Mouse (Mus musculus) intestine, embryonic 14.5 days (tissue): ENCODE measurements around the gene Nfib. TPM values are rescaled to one million over a fixed set of nuclear protein-coding genes. Genes with fewer than 3 reads are reported as not detected.

Source experiments
- ATAC-seq: fragments of 200-750 bp; cut with Nextera tagmentation; replicated peaks from 2 replicates; pipeline ENCODE4 v1.8.0; 2017; ENCODE audit warnings: low read depth, moderate number of reproducible peaks, moderate TSS enrichment, moderate library complexity; ENCODE audit not compliant: low FRiP score, low TSS enrichment
- DNase-seq: peaks from one replicate; pipeline ENCODE4 v3.0.0-alpha.2; 2018; ENCODE audit warnings: low spot score
- H3K27ac ChIP-seq: fragments of 300-500 bp; sonication (generic); 2 replicates; pipeline ENCODE4 v1.5.1; 2014; ENCODE audit warnings: low read depth, mild to moderate bottlenecking, control low read depth
- H3K27me3 ChIP-seq: fragments of 300-500 bp; sonication (generic); replicated peaks from 2 replicates; pipeline ENCODE4 v1.6.1; 2014; ENCODE audit warnings: low read length, control low read depth; ENCODE audit not compliant: control insufficient read depth, insufficient read depth
- H3K36me3 ChIP-seq: fragments of 300-500 bp; sonication (generic); 2 replicates; pipeline ENCODE4 v1.6.1; 2014; ENCODE audit warnings: low read length, control low read depth; ENCODE audit not compliant: control insufficient read depth, insufficient read depth
- H3K4me1 ChIP-seq: fragments of 300-500 bp; sonication (generic); replicated peaks from 2 replicates; pipeline ENCODE4 v1.6.1; 2014; ENCODE audit warnings: low read length, control low read depth, mixed read lengths; ENCODE audit not compliant: control insufficient read depth, insufficient read depth
- H3K4me2 ChIP-seq: fragments of 300-500 bp; sonication (generic); 2 replicates; pipeline ENCODE4 v1.6.1; 2014; ENCODE audit warnings: low read length
- H3K4me3 ChIP-seq: fragments of 300-500 bp; sonication (generic); 2 replicates; pipeline ENCODE4 v1.5.1; 2014; ENCODE audit warnings: low read depth, low read length, control low read depth, mixed read lengths
- H3K9ac ChIP-seq: fragments of 300-500 bp; sonication (generic); 2 replicates; pipeline ENCODE4 v1.6.1; 2014; ENCODE audit warnings: mild to moderate bottlenecking, low read length
- H3K9me3 ChIP-seq: fragments of 300-500 bp; sonication (generic); 2 replicates; pipeline ENCODE4 v1.6.1; 2016; ENCODE audit warnings: low read length, control low read depth; ENCODE audit not compliant: control insufficient read depth
- WGBS: fragments of 180-500 bp; shearing (Covaris S2); extraction: QIAGEN DNeasy Blood & Tissue Kit; methylation state at CpG from one replicate; pipeline ENCODE4 v1.1.7; 2014; 5-methylcytosine and 5-hydroxymethylcytosine counted together
- polyA plus RNA-seq: library from polyadenylated mRNA; unstranded; fragments of >200 nt; fragmentation: Nextera tagmentation; extraction: Ambion mirVana; gene quantifications from 2 replicates; pipeline ENCODE4 v1.2.1, GENCODE M21; 2014

The Nfib gene
- polyA plus RNA-seq, 1 experiment from 2014 or later, result 61.7 TPM

DNA sequence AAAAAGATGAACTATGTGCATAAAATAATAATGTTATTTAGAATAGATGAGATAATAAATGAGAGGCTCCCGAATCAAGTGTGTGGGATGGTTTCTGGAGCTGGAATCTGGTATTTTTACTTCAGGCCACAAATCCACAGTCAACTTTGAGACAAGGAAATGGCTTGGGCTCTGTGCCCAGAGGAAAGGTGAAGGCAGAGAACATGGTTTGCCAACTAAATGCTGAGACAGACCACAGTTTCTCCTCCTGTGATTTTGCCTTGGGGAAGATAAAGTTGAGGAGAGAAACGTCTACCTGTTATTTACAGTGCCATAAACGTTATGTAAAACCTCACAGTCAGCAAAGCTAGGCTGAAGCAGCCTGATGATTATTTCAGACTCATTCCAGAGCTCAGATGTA, 367.1 kb downstream of the Nfib start:
- Histone ChIP-seq H3K4me2 (no peak overlapping the region), H3K27me3 (no peaks in the 10 kb centered on the region), H3K4me3 (no peak overlapping the region), H3K36me3 (no peaks in the 10 kb centered on the region), H3K27ac (no peak overlapping the region), H3K4me1 (no peaks in the 10 kb centered on the region), H3K9ac (no peak overlapping the region), H3K9me3 (no peaks in the 10 kb centered on the region)
- no peak for ATAC-seq
- DNase-seq, result no peak
- WGBS, result 29% methylated on average over 3 of the region's 3 CpGs

DNA sequence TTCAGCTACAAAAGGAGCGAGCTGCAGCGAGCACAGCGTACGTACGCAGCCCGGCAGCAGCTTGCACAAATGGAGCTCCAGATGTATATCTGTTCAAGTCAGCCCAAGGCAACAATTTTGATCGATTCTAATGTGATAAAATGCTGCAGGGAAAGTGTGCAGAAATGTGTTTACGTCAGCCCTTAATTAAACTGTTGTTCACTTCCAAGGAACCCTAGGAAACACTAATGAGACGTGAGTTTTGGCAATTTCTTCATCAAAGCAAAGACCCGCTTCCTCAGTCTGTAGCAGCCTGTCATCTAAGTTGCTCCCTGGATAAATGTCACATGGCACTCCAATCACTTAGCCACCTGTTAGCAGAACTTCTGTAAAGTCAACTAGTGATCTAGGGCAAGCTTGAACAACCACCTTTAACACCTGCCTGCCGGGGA, 368.6 kb downstream of the Nfib start:
- Histone ChIP-seq H3K9me3 (no peaks in the 10 kb centered on the region), H3K36me3 (no peaks in the 10 kb centered on the region), H3K27ac (no peak overlapping the region), H3K4me3 (no peak overlapping the region), H3K9ac (no peak overlapping the region), H3K4me2 (no peak overlapping the region), H3K27me3 (no peaks in the 10 kb centered on the region), H3K4me1 (no peaks in the 10 kb centered on the region)
- WGBS, result 81% methylated on average over 11 of the region's 11 CpGs
- DNase-seq (no peak), ATAC-seq (no peak)

- WGBS, result 93% methylated on average over 4 of the region's 4 CpGs
- no peaks in the 10 kb centered on the region for H3K27me3 ChIP-seq
- no peaks in the 10 kb centered on the region for H3K4me1 ChIP-seq
- DNase-seq (no peak), ATAC-seq (no peak)
- 0 out of 2 replicates have a peak, but pooled peaks cover 5% of the 10 kb centered on the region for H3K36me3 ChIP-seq
- no peak overlapping the region for H3K4me3 ChIP-seq
- no peaks in the 10 kb centered on the region for H3K9me3 ChIP-seq
- H3K9ac ChIP-seq, result no peak overlapping the region
- H3K27ac ChIP-seq, result no peak overlapping the region
- H3K4me2 ChIP-seq, result no peak overlapping the region
These were observed 370.2 kb downstream of the Nfib start for GRCm38 (mm10) chr4:82335266-82335865.

DNA sequence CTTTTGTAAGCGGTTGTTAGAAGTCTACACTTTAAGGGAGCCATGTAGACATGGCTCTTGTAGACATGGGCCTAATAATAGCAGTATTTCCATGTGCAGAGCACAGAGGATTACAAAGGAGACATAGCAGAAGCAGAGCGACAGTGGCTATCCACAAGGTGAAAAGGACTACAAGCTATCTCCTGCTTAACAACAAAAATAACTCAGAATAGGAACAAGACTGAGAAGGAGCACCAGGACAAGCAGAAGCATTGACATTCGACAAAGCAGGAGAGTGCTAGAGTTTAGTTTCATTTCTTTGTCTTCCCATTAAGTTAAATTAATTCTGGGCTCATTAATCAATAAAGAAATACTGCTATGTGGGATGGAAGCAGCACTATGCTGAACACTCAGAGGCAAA, 372.1 kb downstream of the Nfib start:
- Histone ChIP-seq H3K9ac (no peak overlapping the region), H3K4me3 (no peak overlapping the region), H3K36me3 (peaks cover 20% of the 10 kb centered on the region), H3K4me2 (no peak overlapping the region), H3K27ac (no peak overlapping the region), H3K27me3 (no peaks in the 10 kb centered on the region), H3K4me1 (no peaks in the 10 kb centered on the region), H3K9me3 (no peaks in the 10 kb centered on the region)
- WGBS, result 90% methylated on average over 3 of the region's 3 CpGs
- ATAC-seq, result no peak
- no peak for DNase-seq

DNA sequence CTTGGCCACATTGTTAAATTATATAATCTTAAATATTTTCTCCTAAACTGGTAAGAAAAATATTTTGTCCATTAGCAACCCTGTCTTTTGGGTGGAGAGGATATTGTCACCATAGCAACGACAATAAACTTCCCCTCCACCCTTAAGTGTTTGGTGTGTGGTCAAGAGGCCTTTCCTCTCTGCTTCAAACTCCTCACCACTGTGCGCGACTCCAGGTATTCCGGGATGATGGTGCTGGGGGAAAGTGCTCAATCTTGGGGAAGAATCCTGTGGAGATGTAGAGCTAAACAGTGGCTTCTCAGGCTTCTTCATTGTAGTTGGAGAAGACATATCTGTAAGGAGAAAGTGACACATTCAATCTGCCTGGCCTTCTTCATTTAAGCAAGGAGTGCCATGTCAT, 375.5 kb downstream of the Nfib start:
- no peak for ATAC-seq
- H3K36me3 ChIP-seq, result peaks cover 33% of the 10 kb centered on the region
- DNase-seq, result no peak
- WGBS, result 67% methylated on average over 4 of the region's 4 CpGs
- peaks cover 12% of the 10 kb centered on the region; the same call in 1 of the 2 replicates for H3K4me1 ChIP-seq
- no peaks in the 10 kb centered on the region for H3K9me3 ChIP-seq
- no peak overlapping the region for H3K27ac ChIP-seq
- no peaks in the 10 kb centered on the region for H3K27me3 ChIP-seq
- H3K9ac ChIP-seq, result no peak overlapping the region
- no peak overlapping the region for H3K4me2 ChIP-seq
- H3K4me3 ChIP-seq, result no peak overlapping the region

DNA sequence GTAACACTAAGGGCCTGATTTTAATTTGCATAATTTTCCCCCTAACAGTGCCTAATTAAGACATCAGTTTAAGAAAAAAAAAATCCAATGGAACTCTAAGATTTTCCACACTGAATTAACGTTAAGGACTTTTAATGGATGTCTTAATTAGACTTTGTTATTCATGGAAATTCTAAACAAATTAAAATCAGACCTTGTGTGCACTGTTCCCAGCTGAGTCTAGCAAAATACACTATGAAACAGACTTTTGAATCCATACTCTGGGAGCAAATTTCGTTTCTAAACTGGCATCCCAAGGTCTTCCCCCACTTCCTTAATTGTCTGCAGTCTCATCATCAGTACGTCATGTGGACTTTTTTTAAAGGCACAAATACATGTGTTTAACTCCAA, 379.4 kb downstream of the Nfib start:
- H3K9me3 ChIP-seq, result no peaks in the 10 kb centered on the region
- ATAC-seq (no peak), DNase-seq (no peak)
- H3K9ac ChIP-seq, result no peak overlapping the region
- no peaks in the 10 kb centered on the region for H3K27me3 ChIP-seq
- H3K27ac ChIP-seq, result no peak overlapping the region
- H3K36me3 ChIP-seq, result peaks cover 70% of the 10 kb centered on the region
- peaks cover 12% of the 10 kb centered on the region; the same call in 1 of the 2 replicates for H3K4me1 ChIP-seq
- no peak overlapping the region for H3K4me3 ChIP-seq
- WGBS, result 75% methylated on average over 3 of the region's 3 CpGs
- H3K4me2 ChIP-seq, result no peak overlapping the region

- Histone ChIP-seq H3K9me3 (no peaks in the 10 kb centered on the region), H3K27me3 (no peaks in the 10 kb centered on the region), H3K9ac (no peak overlapping the region), H3K27ac (no peak overlapping the region), H3K36me3 (peaks cover 71% of the 10 kb centered on the region), H3K4me2 (no peak overlapping the region), H3K4me1 (peaks cover 12% of the 10 kb centered on the region; the same call in 1 of the 2 replicates), H3K4me3 (no peak overlapping the region)
- no peak for DNase-seq
- no peak for ATAC-seq
- 71% methylated on average over 6 of the region's 6 CpGs for WGBS
These were observed 380.0 kb downstream of the Nfib start for GRCm38 (mm10) chr4:82325409-82326139.

DNA sequence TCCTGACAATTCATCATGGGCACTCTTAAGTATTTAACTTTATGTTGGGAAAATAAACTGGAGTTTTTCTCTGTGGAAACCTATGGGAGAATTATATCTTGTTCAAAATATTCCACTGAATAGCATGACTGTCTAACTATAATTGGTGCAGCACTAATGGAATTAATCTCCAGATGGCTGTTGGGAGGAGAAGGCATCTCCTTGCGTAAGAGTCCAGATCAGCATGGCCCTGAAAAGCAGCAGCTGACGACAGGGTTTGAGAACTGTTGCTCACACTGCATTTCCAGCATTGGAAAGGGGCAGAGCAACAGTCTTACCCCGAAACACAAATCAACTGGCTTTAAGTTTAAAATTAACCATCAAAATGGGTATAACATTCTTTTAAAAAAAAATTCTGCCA, 380.6 kb downstream of the Nfib start:
- no peak overlapping the region for H3K27ac ChIP-seq
- 71% methylated on average over 3 of the region's 3 CpGs for WGBS
- H3K4me2 ChIP-seq, result no peak overlapping the region
- ATAC-seq (no peak), DNase-seq (no peak)
- H3K4me1 ChIP-seq, result peaks cover 12% of the 10 kb centered on the region; the same call in 1 of the 2 replicates
- peaks cover 71% of the 10 kb centered on the region for H3K36me3 ChIP-seq
- no peaks in the 10 kb centered on the region for H3K9me3 ChIP-seq
- H3K9ac ChIP-seq, result no peak overlapping the region
- no peaks in the 10 kb centered on the region for H3K27me3 ChIP-seq
- H3K4me3 ChIP-seq, result no peak overlapping the region

GRCm38 (mm10) chr4:82321008-82321407, 384.5 kb downstream of the Nfib start:
- Histone ChIP-seq H3K36me3 (peaks cover 66% of the 10 kb centered on the region), H3K4me1 (no peaks in the 10 kb centered on the region), H3K27ac (no peak overlapping the region), H3K9me3 (no peaks in the 10 kb centered on the region), H3K9ac (no peak overlapping the region), H3K4me2 (no peak overlapping the region), H3K4me3 (no peak overlapping the region), H3K27me3 (no peaks in the 10 kb centered on the region)
- ATAC-seq (no peak), DNase-seq (no peak)
- 82% methylated on average over 4 of the region's 4 CpGs for WGBS
